Mouse (Mus musculus) CH12.LX (cell line): ENCODE data around the gene Sec31b. TPM values are rescaled to one million over a fixed set of nuclear protein-coding genes. Genes with fewer than 3 reads are reported as not detected.

Experiments used
- DNase-seq: peaks from one replicate; pipeline ENCODE4 v3.0.0-alpha.2; 2013; ENCODE audit errors: extremely low read depth
- H3K27ac ChIP-seq: 2 replicates; pipeline ENCODE4 v1.5.1; 2012; ENCODE audit warnings: low read depth, mild to moderate bottlenecking, control low read depth, moderate library complexity; ENCODE audit not compliant: insufficient read depth
- H3K27me3 ChIP-seq: replicated peaks from 2 replicates; pipeline ENCODE3; 2012; ENCODE audit warnings: inconsistent platforms
- H3K36me3 ChIP-seq, 2 experiments: replicated peaks in 1 of 2; 2 replicates each; pipeline versions ENCODE3 to v1.6.1; 2012; ENCODE audit warnings: inconsistent platforms in 1 of 2, low read length in 1 of 2, mild to moderate bottlenecking in 1 of 2, mixed read lengths in 1 of 2, moderate library complexity in 1 of 2; ENCODE audit not compliant: control insufficient read depth in 1 of 2, insufficient read depth in 1 of 2
- H3K4me1 ChIP-seq, 2 experiments: 2 replicates each; pipeline ENCODE4 v1.6.1; 2012; ENCODE audit warnings: inconsistent platforms in 1 of 2, moderate library complexity in 1 of 2; ENCODE audit not compliant: insufficient read depth in 2 of 2, control insufficient read depth in 1 of 2
- H3K4me2 ChIP-seq: 2 replicates; pipeline ENCODE4 v1.6.1; 2012; ENCODE audit warnings: low read depth, mild to moderate bottlenecking, control low read depth; ENCODE audit not compliant: poor library complexity, insufficient read depth, severe bottlenecking
- H3K4me3 ChIP-seq, 3 experiments: fragments of 150-350 bp in 1 of 3; sonication (generic) in 1 of 3; replicated peaks in 1 of 3; 2 replicates each; pipeline versions ENCODE3 to v1.5.1; 2011 to 2012; ENCODE audit warnings: low read depth in 2 of 3, low read length in 2 of 3, mild to moderate bottlenecking in 2 of 3, moderate library complexity in 2 of 3, control low read depth in 1 of 3, improper control_type of control experiment in 1 of 3, inconsistent platforms in 1 of 3, mixed read lengths in 1 of 3; ENCODE audit not compliant: poor library complexity in 1 of 3
- H3K79me2 ChIP-seq: replicated peaks from 2 replicates; pipeline ENCODE4 v1.6.1; 2012; ENCODE audit warnings: mild to moderate bottlenecking, moderate library complexity; ENCODE audit not compliant: control insufficient read depth, poor library complexity, insufficient read depth, severe bottlenecking; ENCODE audit errors: extremely low read depth
- H3K9ac ChIP-seq: 2 replicates; pipeline ENCODE4 v1.6.1; 2012; ENCODE audit warnings: low read depth, mild to moderate bottlenecking, control low read depth, moderate library complexity; ENCODE audit not compliant: insufficient read depth
- H3K9me3 ChIP-seq: replicated peaks from 2 replicates; pipeline ENCODE3; 2012; ENCODE audit warnings: low read length, inconsistent platforms, mixed read lengths
- BHLHE40 ChIP-seq: IDR thresholded peaks from 2 replicates; pipeline ENCODE4 v1.6.1; 2011; ENCODE audit warnings: mild to moderate bottlenecking, low read depth, low read length, improper control_type of control experiment
- CTCF ChIP-seq, 2 experiments: IDR thresholded peaks in 1 of 2; conservative IDR thresholded peaks in 1 of 2; 2 replicates each; pipeline ENCODE4 v1.5.1; 2011 to 2012; ENCODE audit warnings: low read depth in 2 of 2, low read length in 2 of 2, improper control_type of control experiment in 1 of 2, inconsistent platforms in 1 of 2, mild to moderate bottlenecking in 1 of 2, moderate library complexity in 1 of 2
- E2F4 ChIP-seq: IDR thresholded peaks from 2 replicates; pipeline ENCODE4 v1.6.1; 2011; ENCODE audit warnings: low read depth, low read length, improper control_type of control experiment; ENCODE audit not compliant: insufficient replicate concordance
- EP300 ChIP-seq: IDR thresholded peaks from 2 replicates; pipeline ENCODE4 v1.6.1; 2011; ENCODE audit warnings: low read length, improper control_type of control experiment
- GABPA ChIP-seq: IDR thresholded peaks from 2 replicates; pipeline ENCODE4 v1.6.1; 2012; ENCODE audit warnings: low read depth, low read length, improper control_type of control experiment, inconsistent platforms; ENCODE audit not compliant: insufficient replicate concordance
- HCFC1 ChIP-seq: IDR thresholded peaks from 2 replicates; pipeline ENCODE4 v1.6.1; 2012; ENCODE audit warnings: low read depth, mild to moderate bottlenecking, inconsistent platforms, low read length, improper control_type of control experiment
- IRF4 ChIP-seq: IDR thresholded peaks from 2 replicates; pipeline ENCODE4 v1.6.1; 2014; ENCODE audit warnings: low read depth, mild to moderate bottlenecking, inconsistent platforms, low read length, improper control_type of control experiment
- JUN ChIP-seq: IDR thresholded peaks from 2 replicates; pipeline ENCODE4 v1.6.1; 2011; ENCODE audit warnings: low read depth, mild to moderate bottlenecking, low read length, improper control_type of control experiment, moderate library complexity; ENCODE audit not compliant: insufficient read depth
- KAT2A ChIP-seq: IDR thresholded peaks from 2 replicates; pipeline ENCODE4 v1.6.1; 2012; ENCODE audit warnings: low read length, improper control_type of control experiment, inconsistent platforms; ENCODE audit not compliant: insufficient replicate concordance
- MAFK ChIP-seq: IDR thresholded peaks from 2 replicates; pipeline ENCODE4 v1.6.1; 2011; ENCODE audit warnings: low read length, improper control_type of control experiment; ENCODE audit not compliant: insufficient replicate concordance
- MAZ ChIP-seq: IDR thresholded peaks from 2 replicates; pipeline ENCODE4 v1.6.1; 2012; ENCODE audit warnings: low read depth, mild to moderate bottlenecking, inconsistent platforms, low read length, improper control_type of control experiment, moderate library complexity
- MXI1 ChIP-seq: IDR thresholded peaks from 2 replicates; pipeline ENCODE4 v1.6.1; 2011; ENCODE audit warnings: mild to moderate bottlenecking, low read depth, low read length, improper control_type of control experiment
- MYC ChIP-seq: IDR thresholded peaks from 2 replicates; pipeline ENCODE4 v1.6.1; 2011; ENCODE audit warnings: low read depth, mild to moderate bottlenecking, improper control_type of control experiment, low read length
- NELFE ChIP-seq: IDR thresholded peaks from 2 replicates; pipeline ENCODE4 v1.6.1; 2011; ENCODE audit warnings: low read depth, low read length, improper control_type of control experiment
- NRF1 ChIP-seq: IDR thresholded peaks from 2 replicates; pipeline ENCODE4 v1.6.1; 2014; ENCODE audit warnings: low read depth, mild to moderate bottlenecking, inconsistent platforms, low read length, improper control_type of control experiment, moderate library complexity
- PAX5 ChIP-seq: IDR thresholded peaks from 2 replicates; pipeline ENCODE4 v1.6.1; 2012; ENCODE audit warnings: low read length, inconsistent platforms, mixed read lengths
- POLR2A ChIP-seq: IDR thresholded peaks from 2 replicates; pipeline ENCODE4 v1.6.1; 2011; ENCODE audit warnings: low read depth, mild to moderate bottlenecking, improper control_type of control experiment, low read length
- POLR2AphosphoS2 ChIP-seq: IDR thresholded peaks from 2 replicates; pipeline ENCODE4 v1.6.1; 2011; ENCODE audit warnings: low read depth, low read length, improper control_type of control experiment
- RAD21 ChIP-seq: IDR thresholded peaks from 2 replicates; pipeline ENCODE4 v1.6.1; 2011; ENCODE audit warnings: low read depth, mild to moderate bottlenecking, low read length, improper control_type of control experiment, moderate library complexity
- RCOR1 ChIP-seq: conservative IDR thresholded peaks from 2 replicates; pipeline ENCODE4 v1.6.1; 2012; ENCODE audit warnings: low read depth, mild to moderate bottlenecking, inconsistent platforms, low read length, improper control_type of control experiment
- SIN3A ChIP-seq: IDR thresholded peaks from 2 replicates; pipeline ENCODE4 v1.6.1; 2012; ENCODE audit warnings: low read length, improper control_type of control experiment, inconsistent platforms
- SMC3 ChIP-seq: IDR thresholded peaks from 2 replicates; pipeline ENCODE4 v1.6.1; 2011; ENCODE audit warnings: low read depth, low read length, improper control_type of control experiment
- UBTF ChIP-seq: IDR thresholded peaks from 2 replicates; pipeline ENCODE4 v1.6.1; 2012; ENCODE audit warnings: low read depth, mild to moderate bottlenecking, inconsistent platforms, low read length, improper control_type of control experiment, moderate library complexity
- USF1 ChIP-seq: IDR thresholded peaks from 2 replicates; pipeline ENCODE4 v1.6.1; 2014; ENCODE audit warnings: low read depth, mild to moderate bottlenecking, inconsistent platforms, low read length, improper control_type of control experiment
- ZC3H11A ChIP-seq: IDR thresholded peaks from 2 replicates; pipeline ENCODE4 v1.6.1; 2012; ENCODE audit warnings: low read depth, mild to moderate bottlenecking, inconsistent platforms, low read length, improper control_type of control experiment
- ZKSCAN1 ChIP-seq: IDR thresholded peaks from 2 replicates; pipeline ENCODE4 v1.6.1; 2012; ENCODE audit warnings: low read depth, inconsistent platforms, low read length, improper control_type of control experiment, borderline replicate concordance
- ZMIZ1 ChIP-seq: IDR thresholded peaks from 2 replicates; pipeline ENCODE4 v1.6.1; 2012; ENCODE audit warnings: low read depth, mild to moderate bottlenecking, inconsistent platforms, low read length, improper control_type of control experiment
- dilution Hi-C: fragments of 300-500 bp; cut with MboI; formaldehyde crosslinking; loops from 2 replicates; pipeline ENCODE4 v1.14.3; 2020; ENCODE audit warnings: low sequenced_read_pairs; ENCODE audit not compliant: extremely low pct_unique_long_range_greater_than_20kb, extremely low pct_ligation_motif_present
- in situ Hi-C: fragments of 300-500 bp; cut with MboI; formaldehyde crosslinking; loops from 3 replicates; pipeline ENCODE4 v1.14.3; 2019; ENCODE audit warnings: low sequenced_read_pairs, low pct_ligation_motif_present, low pct_unique_long_range_greater_than_20kb, mixed read lengths
- polyA plus RNA-seq: library from polyadenylated mRNA; unstranded; fragments of >175 nt; gene quantifications from 2 replicates; pipeline ENCODE4 v1.2.1, GENCODE M21; 2012; ENCODE audit warnings: low read depth; ENCODE audit not compliant: insufficient read length
- total RNA-seq, 2 experiments: library from RNA; depleted of rRNA; stranded (reverse); fragments of 300-350 nt in 1 of 2; fragments of >200 nt in 1 of 2; gene quantifications; 2 replicates each; pipeline ENCODE4 v1.2.3; 2012 to 2014

Gene Sec31b
- total and polyA plus RNA-seq, 3 experiments, result 0.17 to 1.1 (median 0.19) TPM

DNA sequence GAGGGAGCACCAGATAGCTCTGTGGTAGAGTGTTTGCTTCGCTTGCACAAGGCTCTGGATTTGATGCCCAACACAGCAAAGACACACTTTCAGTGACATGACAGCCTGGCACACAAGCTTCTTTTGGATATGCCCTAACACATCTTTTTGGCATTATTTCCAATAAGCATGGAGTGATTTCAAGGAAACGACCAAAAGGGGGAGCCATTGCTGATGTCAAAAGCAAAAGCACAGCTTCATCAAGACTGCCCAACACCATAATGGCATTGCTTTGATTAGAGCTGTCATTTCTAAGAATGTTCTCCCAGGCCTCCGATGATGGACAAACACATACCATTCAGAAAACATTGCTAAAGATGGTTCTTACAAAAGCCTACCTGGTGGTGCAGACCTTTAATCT, 69.1 kb downstream of the Sec31b start:
- Histone ChIP-seq H3K79me2 (no peaks in the 10 kb centered on the region), H3K4me3 (no peak overlapping the region), H3K4me2 (no peak overlapping the region), H3K27ac (no peak overlapping the region), H3K9ac (no peak overlapping the region), H3K4me1 (no peaks in the 10 kb centered on the region), H3K9me3 (no peaks in the 10 kb centered on the region), H3K27me3 (peaks cover 8% of the 10 kb centered on the region), H3K36me3 (no peaks in the 10 kb centered on the region)
- DNase-seq, result peak; percentile 56
- in situ Hi-C loops, result loop anchor here (5.0 kb wide), 2 partner anchors 56 to 104 kb away; no protein-coding TSS in a partner anchor
- dilution Hi-C loops, result no loop called here
- peak; percentile 68 for TF ChIP-seq SMC3
- TF ChIP-seq GABPA, result no peak
- no peak for TF ChIP-seq MAZ
- no peak for TF ChIP-seq POLR2A
- no peak for TF ChIP-seq NELFE
- no peak for TF ChIP-seq RCOR1
- TF ChIP-seq KAT2A, result no peak
- peak; percentile 59 for TF ChIP-seq RAD21
- no peak for TF ChIP-seq MXI1
- TF ChIP-seq CTCF (conservative IDR thresholded peaks at IDR 0.05 in 1 of 2, IDR thresholded peaks at IDR 0.05 in 1 of 2; ENCODE audit: low read depth in 2 of 2, low read length in 2 of 2), result peak; percentile 13 to 77; a peak in 2 of 4 replicates

DNA sequence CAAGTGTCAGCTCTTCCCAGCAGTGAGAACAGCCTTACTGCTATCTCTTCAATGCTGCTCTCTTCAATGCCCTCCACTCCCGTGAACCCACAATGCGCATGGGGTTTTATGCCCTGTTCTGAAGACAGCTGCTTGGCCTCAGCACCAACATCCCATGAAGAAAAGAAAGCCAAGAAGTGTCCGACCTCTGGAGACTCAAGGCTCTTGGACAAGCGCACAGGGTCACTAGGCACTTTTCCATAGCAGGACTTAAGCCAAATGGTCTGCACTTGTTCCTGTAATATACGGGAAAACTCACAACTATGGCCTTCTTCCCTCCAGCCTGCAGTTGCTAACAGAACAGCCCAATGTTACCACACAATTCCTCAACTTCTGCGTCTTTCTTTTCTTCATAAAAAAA, 70.4 kb downstream of the Sec31b start:
- no peak overlapping the region for H3K4me3 ChIP-seq
- H3K79me2 ChIP-seq, result no peaks in the 10 kb centered on the region
- H3K27me3 ChIP-seq, result peaks cover 8% of the 10 kb centered on the region
- H3K27ac ChIP-seq, result no peak overlapping the region
- in situ Hi-C loops, result loop anchor here (5.0 kb wide), 2 partner anchors 57 to 103 kb away; no protein-coding TSS in a partner anchor
- no peaks in the 10 kb centered on the region for H3K9me3 ChIP-seq
- no peaks in the 10 kb centered on the region for H3K4me1 ChIP-seq
- no peak overlapping the region for H3K4me2 ChIP-seq
- no peak overlapping the region for H3K9ac ChIP-seq
- dilution Hi-C loops, result no loop called here
- TF ChIP-seq JUN (no peak), EP300 (no peak), MAZ (no peak), SMC3 (no peak), KAT2A (no peak)
- no peaks in the 10 kb centered on the region for H3K36me3 ChIP-seq
- no peak for DNase-seq

- H3K36me3 ChIP-seq, result no peaks in the 10 kb centered on the region
- H3K27me3 ChIP-seq, result peaks cover 8% of the 10 kb centered on the region
- in situ Hi-C loops, result no loop called here
- H3K79me2 ChIP-seq, result no peaks in the 10 kb centered on the region
- H3K9me3 ChIP-seq, result peaks cover 7% of the 10 kb centered on the region
- DNase-seq, result peak; percentile 91
- H3K4me1 ChIP-seq, result no peaks in the 10 kb centered on the region
- no peak overlapping the region for H3K9ac ChIP-seq
- dilution Hi-C loops, result no loop called here
- no peak overlapping the region for H3K4me3 ChIP-seq
- H3K27ac ChIP-seq, result no peak overlapping the region
- no peak overlapping the region for H3K4me2 ChIP-seq
- TF ChIP-seq BHLHE40, result no peak
- TF ChIP-seq POLR2AphosphoS2, result no peak
- peak; percentile 23; the same call in 1 of the 2 replicates for TF ChIP-seq NRF1
- TF ChIP-seq USF1, result no peak
- TF ChIP-seq ZMIZ1, result no peak
- TF ChIP-seq NELFE, result peak; percentile 69; the same call in 1 of the 2 replicates
- no peak for TF ChIP-seq ZKSCAN1
- no peak for TF ChIP-seq MAFK
- peak; percentile 57; the same call in 1 of the 2 replicates for TF ChIP-seq IRF4
- no peak for TF ChIP-seq UBTF
- 0 out of 2 replicates have a peak, but pooled peaks have one; percentile 22 for TF ChIP-seq SIN3A
- no peak for TF ChIP-seq MYC
- peak; percentile 99 for TF ChIP-seq SMC3
- no peak for TF ChIP-seq PAX5
- TF ChIP-seq ZC3H11A, result peak; percentile 77
- no peak for TF ChIP-seq E2F4
- no peak for TF ChIP-seq HCFC1
Observed at GRCm38 (mm10) chr19:44474158-44474557, 71.5 kb downstream of the Sec31b start.
